Mouse (Mus musculus) forebrain, embryonic 14.5 days (tissue): Measurements from ENCODE around the gene Cacna2d3. TPM values are rescaled to one million over a fixed set of nuclear protein-coding genes. Genes with fewer than 3 reads are reported as not detected.

ENCODE experiments used
- ATAC-seq: fragments of 200-750 bp; cut with Nextera tagmentation; 2 replicates; pipeline ENCODE4 v1.8.0; 2017; ENCODE audit warnings: mild to moderate bottlenecking, moderate library complexity
- DNase-seq: peaks from one replicate; pipeline ENCODE4 v3.0.0-alpha.2; 2015; ENCODE audit warnings: low spot score
- H3K27ac ChIP-seq: fragments of 300-500 bp; sonication (generic); 2 replicates; pipeline ENCODE4 v1.5.1; 2014; ENCODE audit warnings: low read depth, mild to moderate bottlenecking, control low read depth, low read length, moderate library complexity
- H3K27me3 ChIP-seq: fragments of 300-500 bp; sonication (generic); replicated peaks from 2 replicates; pipeline ENCODE4 v1.6.1; 2014; ENCODE audit warnings: low read length, control low read depth, mixed read lengths; ENCODE audit not compliant: control insufficient read depth, insufficient read depth
- H3K36me3 ChIP-seq: fragments of 300-500 bp; sonication (generic); 2 replicates; pipeline ENCODE4 v1.6.1; 2014; ENCODE audit warnings: low read length, control low read depth; ENCODE audit not compliant: control insufficient read depth, insufficient read depth
- H3K4me1 ChIP-seq: fragments of 300-500 bp; sonication (generic); 2 replicates; pipeline ENCODE4 v1.6.1; 2014; ENCODE audit warnings: antibody characterized with exemption, low read length, control low read depth; ENCODE audit not compliant: control insufficient read depth, insufficient read depth
- H3K4me2 ChIP-seq: fragments of 300-500 bp; sonication (generic); 2 replicates; pipeline ENCODE4 v1.6.1; 2014; ENCODE audit warnings: mild to moderate bottlenecking, control low read depth, low read length
- H3K4me3 ChIP-seq: fragments of 300-500 bp; sonication (generic); 2 replicates; pipeline ENCODE4 v1.5.1; 2014; ENCODE audit warnings: low read depth, low read length, control low read depth
- H3K9ac ChIP-seq: fragments of 300-500 bp; sonication (generic); 2 replicates; pipeline ENCODE4 v1.6.1; 2014; ENCODE audit warnings: mild to moderate bottlenecking, low read length, control low read depth, moderate library complexity
- H3K9me3 ChIP-seq: fragments of 300-500 bp; sonication (generic); replicated peaks from 2 replicates; pipeline ENCODE4 v1.6.1; 2016; ENCODE audit warnings: low read length, control low read depth, mixed read lengths; ENCODE audit not compliant: control insufficient read depth
- WGBS: fragments of 180-500 bp; shearing (Covaris S2); extraction: QIAGEN DNeasy Blood & Tissue Kit; methylation state at CpG from one replicate; pipeline ENCODE4 v1.1.7; 2014; 5-methylcytosine and 5-hydroxymethylcytosine counted together
- polyA plus RNA-seq: library from polyadenylated mRNA; unstranded; fragments of >200 nt; fragmentation: Nextera tagmentation; extraction: Ambion mirVana; gene quantifications from 2 replicates; pipeline ENCODE4 v1.2.1, GENCODE M21; 2014

Gene Cacna2d3
- polyA plus RNA-seq, 1 experiment from 2014 or later, result 14.5 TPM

DNA sequence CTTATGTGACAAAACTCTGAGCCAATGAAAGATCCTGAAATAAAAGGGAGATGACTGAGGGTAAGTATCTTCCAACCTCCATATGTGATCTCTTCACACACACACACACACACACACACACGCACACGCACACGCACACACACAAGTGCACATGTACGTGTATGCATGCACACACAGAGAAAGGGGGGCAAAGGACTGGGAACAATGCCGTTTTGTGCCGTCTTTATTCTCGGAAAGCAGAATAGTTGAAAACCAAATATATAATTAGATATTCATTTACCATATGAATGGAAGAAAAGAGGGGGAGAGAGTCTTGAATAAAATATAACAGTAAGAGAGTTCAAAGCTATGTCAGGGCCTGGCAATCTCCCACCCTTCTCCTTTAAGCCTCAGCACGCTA is 163.2 kb downstream of the Cacna2d3 start:
- no peak for DNase-seq
- H3K4me1 ChIP-seq, result peaks cover 7% of the 10 kb centered on the region; the same call in 1 of the 2 replicates
- no peaks in the 10 kb centered on the region for H3K27me3 ChIP-seq
- H3K36me3 ChIP-seq, result no peaks in the 10 kb centered on the region
- H3K27ac ChIP-seq, result no peak overlapping the region
- H3K9me3 ChIP-seq, result no peaks in the 10 kb centered on the region
- H3K9ac ChIP-seq, result no peak overlapping the region
- no peak overlapping the region for H3K4me2 ChIP-seq
- 72% methylated on average over 8 of the region's 8 CpGs for WGBS
- H3K4me3 ChIP-seq, result no peak overlapping the region
- no peak for ATAC-seq

- no peaks in the 10 kb centered on the region for H3K4me1 ChIP-seq
- no peaks in the 10 kb centered on the region for H3K27me3 ChIP-seq
- no peak overlapping the region for H3K27ac ChIP-seq
- 87% methylated on average over 3 of the region's 3 CpGs for WGBS
- no peak for DNase-seq
- no peaks in the 10 kb centered on the region for H3K9me3 ChIP-seq
- no peaks in the 10 kb centered on the region for H3K36me3 ChIP-seq
- no peak for ATAC-seq
- no peak overlapping the region for H3K9ac ChIP-seq
- H3K4me3 ChIP-seq, result no peak overlapping the region
- H3K4me2 ChIP-seq, result no peak overlapping the region
Measured at GRCm38 (mm10) chr14:29556152-29556551, 165.5 kb downstream of the Cacna2d3 start.

GRCm38 (mm10) chr14:29552471-29552870 is 169.2 kb downstream of the Cacna2d3 start:
- no peaks in the 10 kb centered on the region for H3K9me3 ChIP-seq
- no peaks in the 10 kb centered on the region for H3K27me3 ChIP-seq
- no peaks in the 10 kb centered on the region for H3K4me1 ChIP-seq
- DNase-seq (no peak), ATAC-seq (no peak)
- no peak overlapping the region for H3K4me2 ChIP-seq
- H3K36me3 ChIP-seq, result no peaks in the 10 kb centered on the region
- no peak overlapping the region for H3K4me3 ChIP-seq
- H3K9ac ChIP-seq, result no peak overlapping the region
- WGBS, result 75% methylated on average over 5 of the region's 5 CpGs
- no peak overlapping the region for H3K27ac ChIP-seq

- H3K4me2 ChIP-seq, result no peak overlapping the region
- no peak overlapping the region for H3K27ac ChIP-seq
- H3K4me3 ChIP-seq, result no peak overlapping the region
- H3K36me3 ChIP-seq, result no peaks in the 10 kb centered on the region
- no peaks in the 10 kb centered on the region for H3K4me1 ChIP-seq
- DNase-seq (no peak), ATAC-seq (no peak)
- no peak overlapping the region for H3K9ac ChIP-seq
- H3K9me3 ChIP-seq, result no peaks in the 10 kb centered on the region
- no peaks in the 10 kb centered on the region for H3K27me3 ChIP-seq
- 23% methylated on average over 5 of the region's 5 CpGs for WGBS
Measured at GRCm38 (mm10) chr14:29548646-29549045, 173.0 kb downstream of the Cacna2d3 start.

- H3K27ac ChIP-seq, result no peak overlapping the region
- 72% methylated on average over 3 of the region's 3 CpGs for WGBS
- 0 out of 2 replicates have a peak, but pooled peaks cover 2% of the 10 kb centered on the region for H3K4me1 ChIP-seq
- no peak overlapping the region for H3K4me2 ChIP-seq
- no peaks in the 10 kb centered on the region for H3K36me3 ChIP-seq
- no peak overlapping the region for H3K4me3 ChIP-seq
- H3K27me3 ChIP-seq, result no peaks in the 10 kb centered on the region
- no peak overlapping the region for H3K9ac ChIP-seq
- no peaks in the 10 kb centered on the region for H3K9me3 ChIP-seq
- ATAC-seq (no peak), DNase-seq (no peak)
Measured at GRCm38 (mm10) chr14:29530516-29530915, 191.1 kb downstream of the Cacna2d3 start.

DNA sequence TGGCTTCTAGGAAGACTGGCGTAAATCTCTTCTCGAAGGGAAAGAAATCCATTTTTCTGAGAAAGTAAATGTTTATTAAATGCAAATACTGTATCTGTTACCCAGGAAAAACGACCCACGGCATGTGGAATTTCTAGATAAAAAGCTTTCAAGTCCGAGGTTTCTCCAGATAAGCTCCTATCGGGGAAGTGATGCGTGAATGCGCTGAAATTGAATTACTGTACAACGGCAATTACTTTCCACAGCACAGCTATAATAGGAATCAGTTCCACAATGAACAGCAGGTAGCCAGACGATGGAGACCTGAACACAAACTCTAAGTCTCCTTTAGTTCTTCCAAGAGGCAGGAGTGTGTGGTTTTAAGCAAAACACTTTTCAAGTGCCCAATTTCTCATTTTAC is 193.0 kb downstream of the Cacna2d3 start:
- Histone ChIP-seq H3K36me3 (no peaks in the 10 kb centered on the region), H3K27ac (no peak overlapping the region), H3K9ac (no peak overlapping the region), H3K9me3 (no peaks in the 10 kb centered on the region), H3K4me1 (0 out of 2 replicates have a peak, but pooled peaks cover 2% of the 10 kb centered on the region), H3K4me3 (no peak overlapping the region), H3K27me3 (no peaks in the 10 kb centered on the region), H3K4me2 (no peak overlapping the region)
- ATAC-seq (no peak), DNase-seq (no peak)
- 51% methylated on average over 10 of the region's 10 CpGs for WGBS

GRCm38 (mm10) chr14:29519751-29520669 is 201.7 kb downstream of the Cacna2d3 start:
- Histone ChIP-seq H3K9me3 (no peaks in the 10 kb centered on the region), H3K27ac (peak overlapping the region; percentile 46; the same call in 1 of the 2 replicates), H3K36me3 (no peaks in the 10 kb centered on the region), H3K4me1 (0 out of 2 replicates have a peak, but pooled peaks cover 3% of the 10 kb centered on the region), H3K27me3 (no peaks in the 10 kb centered on the region), H3K4me3 (no peak overlapping the region), H3K9ac (peak overlapping the region; percentile 21), H3K4me2 (no peak overlapping the region)
- peak; percentile 67 for DNase-seq
- WGBS, result 21% methylated on average over 7 of the region's 7 CpGs
- peak; percentile 68 for ATAC-seq

GRCm38 (mm10) chr14:29502667-29503066 is 219.0 kb downstream of the Cacna2d3 start:
- DNase-seq, result no peak
- H3K9me3 ChIP-seq, result no peaks in the 10 kb centered on the region
- no peak overlapping the region for H3K4me3 ChIP-seq
- no peaks in the 10 kb centered on the region for H3K27me3 ChIP-seq
- WGBS, result 10% methylated on average over 5 of the region's 5 CpGs
- H3K4me2 ChIP-seq, result no peak overlapping the region
- H3K9ac ChIP-seq, result no peak overlapping the region
- no peak; the same call in 1 of the 2 replicates for ATAC-seq
- H3K4me1 ChIP-seq, result no peaks in the 10 kb centered on the region
- H3K27ac ChIP-seq, result no peak overlapping the region
- no peaks in the 10 kb centered on the region for H3K36me3 ChIP-seq
